Mouse (Mus musculus): ENCODE data around the gene Pmf1. TPM values are rescaled to one million over a fixed set of nuclear protein-coding genes. Genes with fewer than 3 reads are reported as not detected.
"Not testable (repeated sequence)": the region's sequence is repeated elsewhere in the genome, so short reads cannot be mapped to it uniquely, and the experiment has no call there.

Pmf1 gene
- polyA plus RNA-seq, 1 experiment from 2014 or later, result 118 TPM

DNA sequence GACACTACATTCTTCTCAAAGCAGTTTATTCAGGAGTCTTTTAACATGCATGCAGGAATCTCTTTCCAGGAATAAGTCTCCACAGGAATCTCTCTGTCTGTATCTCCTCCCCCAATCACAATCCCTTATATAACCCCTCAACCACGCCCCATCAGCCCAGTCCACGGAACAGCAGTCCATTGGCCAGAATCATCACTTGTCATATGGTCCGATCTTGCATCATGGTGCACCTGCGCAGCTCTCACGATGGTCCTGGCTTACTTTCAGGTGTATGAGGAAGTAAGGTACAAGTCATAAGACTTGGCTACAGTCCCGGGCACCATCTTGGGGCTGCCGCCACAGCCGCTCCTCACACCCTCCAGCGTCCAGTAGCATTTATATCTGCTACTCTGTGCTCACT is 37.5 kb downstream of the Pmf1 start, which contains the start of gene Bglap3:
Bglap3 (minus strand) TSS at position 101 of the 400 bp plus-strand sequence.
- H3K4me1 ChIP-seq (ENCODE audit: control insufficient read depth, insufficient read depth, low read length); H3K9ac ChIP-seq (ENCODE audit: low read depth, low read length); H3K4me3 ChIP-seq (ENCODE audit: low read depth, low read length); ATAC-seq (replicated peaks; ENCODE audit: insufficient number of reproducible peaks, low FRiP score, low TSS enrichment); H3K4me2 ChIP-seq; H3K36me3 ChIP-seq (ENCODE audit: control insufficient read depth, insufficient read depth, low read length); H3K27me3 ChIP-seq (ENCODE audit: control insufficient read depth, insufficient read depth, low read length); H3K27ac ChIP-seq (ENCODE audit: low read depth, low read length); H3K9me3 ChIP-seq (replicated peaks; ENCODE audit: control insufficient read depth, low read length): not testable (repeated sequence)
- WGBS (ENCODE audit: insufficient replicate concordance), result 88% methylated on average over 9 of the region's 9 CpGs

DNA sequence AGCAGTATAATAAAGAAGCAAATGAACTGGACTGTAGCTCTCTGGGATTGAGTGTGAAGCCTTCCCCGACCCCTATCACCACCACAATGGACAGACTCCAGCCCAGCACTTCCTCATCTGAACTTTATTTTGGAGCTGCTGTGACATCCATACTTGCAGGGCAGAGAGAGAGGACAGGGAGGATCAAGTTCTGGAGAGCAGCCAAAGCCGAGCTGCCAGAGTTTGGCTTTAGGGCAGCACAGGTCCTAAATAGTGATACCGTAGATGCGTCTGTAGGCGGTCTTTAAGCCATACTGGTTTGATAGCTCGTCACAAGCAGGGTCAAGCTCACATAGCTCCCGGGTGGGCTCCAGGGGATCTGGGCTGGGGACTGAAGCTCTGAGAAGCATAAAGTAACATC is 41.6 kb downstream of the Pmf1 start:
- not testable (repeated sequence) for ATAC-seq (replicated peaks; ENCODE audit: insufficient number of reproducible peaks, low FRiP score, low TSS enrichment); H3K27ac ChIP-seq (ENCODE audit: low read depth, low read length); H3K9ac ChIP-seq (ENCODE audit: low read depth, low read length); H3K36me3 ChIP-seq (ENCODE audit: control insufficient read depth, insufficient read depth, low read length); H3K4me3 ChIP-seq (ENCODE audit: low read depth, low read length); H3K9me3 ChIP-seq (replicated peaks; ENCODE audit: control insufficient read depth, low read length); H3K4me2 ChIP-seq
- peaks cover 12% of the 10 kb centered on the region for H3K4me1 ChIP-seq (ENCODE audit: control insufficient read depth, insufficient read depth, low read length)
- WGBS (ENCODE audit: insufficient replicate concordance), result 83% methylated on average over 7 of the region's 7 CpGs
- peaks cover 19% of the 10 kb centered on the region for H3K27me3 ChIP-seq (ENCODE audit: control insufficient read depth, insufficient read depth, low read length)

DNA sequence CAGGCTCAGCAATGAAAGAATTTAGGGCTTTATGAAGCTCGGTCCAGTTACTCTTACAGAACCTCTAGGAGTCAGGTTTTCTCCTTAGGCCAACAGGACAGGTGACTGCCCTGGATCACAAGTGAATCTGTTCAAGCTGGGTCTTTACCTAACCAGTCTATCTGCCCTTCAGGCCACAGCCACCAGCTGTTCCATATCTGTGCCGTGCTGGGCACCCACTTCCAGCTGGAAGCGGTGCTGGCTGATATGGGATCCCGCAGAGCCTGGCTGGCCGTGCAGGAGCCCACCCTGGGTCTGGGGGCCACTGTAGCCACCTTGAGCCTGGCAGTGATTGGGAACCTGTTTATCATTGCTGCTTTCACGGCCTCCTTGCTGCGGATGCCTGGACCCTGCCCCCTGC is 42.6 kb downstream of the Pmf1 start:
- not testable (repeated sequence) for H3K4me3 ChIP-seq (ENCODE audit: low read depth, low read length); H3K27ac ChIP-seq (ENCODE audit: low read depth, low read length); H3K9ac ChIP-seq (ENCODE audit: low read depth, low read length); H3K9me3 ChIP-seq (replicated peaks; ENCODE audit: control insufficient read depth, low read length); H3K4me2 ChIP-seq; ATAC-seq (replicated peaks; ENCODE audit: insufficient number of reproducible peaks, low FRiP score, low TSS enrichment); H3K36me3 ChIP-seq (ENCODE audit: control insufficient read depth, insufficient read depth, low read length)
- Histone ChIP-seq H3K4me1 (ENCODE audit: control insufficient read depth, insufficient read depth, low read length) (peaks cover 13% of the 10 kb centered on the region), H3K27me3 (ENCODE audit: control insufficient read depth, insufficient read depth, low read length) (peaks cover 19% of the 10 kb centered on the region)
- 41% methylated on average over 3 of the region's 7 CpGs for WGBS (ENCODE audit: insufficient replicate concordance)

DNA sequence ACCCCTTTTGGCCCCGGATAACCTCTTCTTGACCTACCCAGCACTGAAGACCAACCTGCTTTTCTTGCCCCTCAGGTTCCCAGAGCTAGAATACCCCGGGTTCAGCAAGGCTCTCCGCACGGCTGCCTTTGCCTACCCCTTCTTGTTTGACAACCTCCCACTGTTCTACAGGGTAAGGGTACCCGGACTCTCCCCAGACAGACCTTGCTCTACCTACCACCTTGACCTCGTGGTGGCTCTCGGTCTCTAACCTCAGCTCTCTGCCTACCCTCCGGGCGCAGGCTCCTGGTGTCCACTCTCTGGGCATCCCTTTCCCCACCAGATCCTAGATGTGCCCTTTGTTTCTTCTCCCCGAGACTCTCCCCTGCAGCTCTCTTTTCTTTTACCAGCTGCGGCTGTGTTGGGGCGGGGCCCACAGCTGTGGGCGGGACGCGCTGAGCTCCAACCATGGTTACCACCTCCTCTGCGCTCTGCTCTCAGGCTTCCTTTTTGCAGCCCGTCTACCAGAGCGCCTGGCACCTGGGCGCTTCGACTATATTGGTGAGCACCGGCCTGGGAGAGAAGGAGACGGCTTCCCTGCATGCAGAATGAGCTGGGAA is 43.2 kb downstream of the Pmf1 start:
- peaks cover 19% of the 10 kb centered on the region for H3K27me3 ChIP-seq (ENCODE audit: control insufficient read depth, insufficient read depth, low read length)
- peak overlapping the region; percentile 51 for H3K4me2 ChIP-seq
- not testable (repeated sequence) for H3K36me3 ChIP-seq (ENCODE audit: control insufficient read depth, insufficient read depth, low read length); H3K9me3 ChIP-seq (replicated peaks; ENCODE audit: control insufficient read depth, low read length); H3K27ac ChIP-seq (ENCODE audit: low read depth, low read length); H3K9ac ChIP-seq (ENCODE audit: low read depth, low read length)
- peaks cover 13% of the 10 kb centered on the region for H3K4me1 ChIP-seq (ENCODE audit: control insufficient read depth, insufficient read depth, low read length)
- H3K4me3 ChIP-seq (ENCODE audit: low read depth, low read length), result 0 out of 2 replicates have a peak overlapping the region, but pooled peaks have one; percentile 10
- 6% methylated on average over 16 of the region's 22 CpGs for WGBS (ENCODE audit: insufficient replicate concordance)
- ATAC-seq (replicated peaks; ENCODE audit: insufficient number of reproducible peaks, low FRiP score, low TSS enrichment), result peak; percentile 41; the same call in 1 of the 2 replicates

DNA sequence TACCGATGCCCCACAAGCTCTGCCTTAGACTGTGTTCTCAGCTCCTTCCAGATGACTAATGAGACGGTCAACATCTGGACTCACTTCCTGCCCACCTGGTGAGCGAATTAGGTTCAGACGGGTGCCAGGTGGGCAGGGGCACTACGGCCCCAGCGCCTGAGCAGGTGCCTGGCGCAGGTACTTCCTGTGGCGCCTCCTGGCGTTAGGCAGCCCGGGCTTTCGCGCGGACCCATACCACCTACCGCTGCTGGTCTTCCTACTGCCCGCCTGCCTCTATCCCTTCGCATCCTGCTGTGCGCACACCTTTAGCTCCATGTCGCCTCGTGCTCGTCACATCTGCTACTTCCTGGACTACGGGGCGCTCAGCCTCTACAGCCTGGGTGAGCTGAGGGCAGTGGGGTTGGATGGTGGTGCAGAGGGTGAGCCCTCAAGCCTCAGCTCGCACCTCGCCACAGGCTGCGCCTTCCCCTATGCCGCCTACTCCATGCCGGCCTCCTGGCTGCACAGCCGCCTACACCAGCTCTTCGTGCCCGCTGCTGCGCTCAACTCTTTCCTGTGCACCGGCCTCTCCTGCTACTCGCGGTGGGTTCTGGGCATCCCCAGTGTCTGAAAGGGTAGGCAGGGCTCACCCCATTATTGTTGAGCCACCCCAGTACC is 44.3 kb downstream of the Pmf1 start:
- Histone ChIP-seq H3K9ac (ENCODE audit: low read depth, low read length) (no peak overlapping the region), H3K27ac (ENCODE audit: low read depth, low read length) (no peak overlapping the region), H3K4me2 (no peak overlapping the region), H3K36me3 (ENCODE audit: control insufficient read depth, insufficient read depth, low read length) (peaks cover 11% of the 10 kb centered on the region), H3K4me3 (ENCODE audit: low read depth, low read length) (no peak overlapping the region), H3K4me1 (ENCODE audit: control insufficient read depth, insufficient read depth, low read length) (peaks cover 13% of the 10 kb centered on the region), H3K27me3 (ENCODE audit: control insufficient read depth, insufficient read depth, low read length) (peaks cover 19% of the 10 kb centered on the region), H3K9me3 (replicated peaks; ENCODE audit: control insufficient read depth, low read length) (no peaks in the 10 kb centered on the region)
- no peak for ATAC-seq (replicated peaks; ENCODE audit: insufficient number of reproducible peaks, low FRiP score, low TSS enrichment)
- 34% methylated on average over 34 of the region's 34 CpGs for whole genome bisulfite sequencing (ENCODE audit: insufficient replicate concordance)

DNA sequence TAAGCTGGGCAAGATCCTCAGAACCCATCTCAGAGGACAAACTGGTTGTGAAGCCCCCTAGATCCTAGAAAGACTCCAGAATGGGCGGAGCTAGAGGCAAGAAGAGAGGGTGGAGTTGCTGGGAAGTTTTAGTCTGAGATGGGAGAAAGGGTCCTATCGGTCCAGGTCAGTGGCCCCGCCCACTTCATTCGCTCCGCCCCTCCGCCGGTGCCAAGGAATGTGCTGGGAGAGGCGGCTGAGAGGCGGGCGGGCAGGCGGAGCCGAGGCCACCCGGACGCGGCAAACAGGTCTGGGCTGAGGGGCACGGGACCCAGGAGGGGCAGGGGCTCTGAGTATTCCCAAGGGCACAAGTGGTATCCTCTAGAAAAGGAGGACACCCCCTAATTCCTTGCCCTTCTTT is 45.8 kb downstream of the Pmf1 start, which contains the start of gene Paqr6:
Paqr6 (plus strand) TSS at position 248 of the 400 bp plus-strand sequence.
- H3K4me1 ChIP-seq (ENCODE audit: control insufficient read depth, insufficient read depth, low read length), result peaks cover 21% of the 10 kb centered on the region
- WGBS (ENCODE audit: insufficient replicate concordance), result under 1% methylated on average over 16 of the region's 16 CpGs
- ATAC-seq (replicated peaks; ENCODE audit: insufficient number of reproducible peaks, low FRiP score, low TSS enrichment), result peak; percentile 28
- H3K4me3 ChIP-seq (ENCODE audit: low read depth, low read length), result peak within 1 kb of the TSS; percentile 27
- H3K27ac ChIP-seq (ENCODE audit: low read depth, low read length), result peak within 1 kb of the TSS; percentile 73
- H3K9ac ChIP-seq (ENCODE audit: low read depth, low read length), result 0 out of 2 replicates have a peak within 1 kb of the TSS, but pooled peaks have one; percentile 28
- H3K27me3 ChIP-seq (ENCODE audit: control insufficient read depth, insufficient read depth, low read length), result peaks cover 19% of the 10 kb centered on the region
- H3K4me2 ChIP-seq, result peak within 1 kb of the TSS; percentile 60
- no peaks in the 10 kb centered on the region for H3K9me3 ChIP-seq (replicated peaks; ENCODE audit: control insufficient read depth, low read length)
- H3K36me3 ChIP-seq (ENCODE audit: control insufficient read depth, insufficient read depth, low read length), result peaks cover 24% of the 10 kb centered on the region

DNA sequence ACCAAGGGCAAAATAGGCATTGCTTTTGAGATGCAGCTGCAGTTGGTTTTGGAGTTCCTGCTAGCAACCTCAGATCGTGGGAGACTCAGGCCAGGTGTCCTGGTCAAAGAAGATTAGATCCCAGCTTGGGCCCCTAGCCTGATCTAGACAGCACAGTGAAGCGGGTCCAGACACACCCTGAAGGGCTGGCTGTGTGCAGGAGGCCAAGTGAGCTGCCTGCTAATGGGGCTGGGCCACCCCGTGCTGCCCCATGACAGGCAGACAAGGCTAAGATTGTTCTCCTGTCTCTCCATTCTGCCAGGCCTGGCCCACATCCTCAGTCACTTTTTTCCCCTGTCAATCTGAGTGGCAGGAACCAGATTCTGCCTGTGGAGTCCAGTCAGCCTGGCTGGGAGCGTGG is 46.4 kb downstream of the Pmf1 start:
- 38% methylated on average over 4 of the region's 4 CpGs for WGBS (ENCODE audit: insufficient replicate concordance)
- Histone ChIP-seq H3K9me3 (replicated peaks; ENCODE audit: control insufficient read depth, low read length) (no peaks in the 10 kb centered on the region), H3K4me2 (peak overlapping the region; percentile 60), H3K9ac (ENCODE audit: low read depth, low read length) (no peak overlapping the region), H3K4me1 (ENCODE audit: control insufficient read depth, insufficient read depth, low read length) (peaks cover 22% of the 10 kb centered on the region), H3K4me3 (ENCODE audit: low read depth, low read length) (no peak overlapping the region), H3K27me3 (ENCODE audit: control insufficient read depth, insufficient read depth, low read length) (peaks cover 19% of the 10 kb centered on the region), H3K27ac (ENCODE audit: low read depth, low read length) (peak overlapping the region; percentile 73), H3K36me3 (ENCODE audit: control insufficient read depth, insufficient read depth, low read length) (peaks cover 29% of the 10 kb centered on the region)
- peak; percentile 60; the same call in 1 of the 2 replicates for ATAC-seq (replicated peaks; ENCODE audit: insufficient number of reproducible peaks, low FRiP score, low TSS enrichment)

DNA sequence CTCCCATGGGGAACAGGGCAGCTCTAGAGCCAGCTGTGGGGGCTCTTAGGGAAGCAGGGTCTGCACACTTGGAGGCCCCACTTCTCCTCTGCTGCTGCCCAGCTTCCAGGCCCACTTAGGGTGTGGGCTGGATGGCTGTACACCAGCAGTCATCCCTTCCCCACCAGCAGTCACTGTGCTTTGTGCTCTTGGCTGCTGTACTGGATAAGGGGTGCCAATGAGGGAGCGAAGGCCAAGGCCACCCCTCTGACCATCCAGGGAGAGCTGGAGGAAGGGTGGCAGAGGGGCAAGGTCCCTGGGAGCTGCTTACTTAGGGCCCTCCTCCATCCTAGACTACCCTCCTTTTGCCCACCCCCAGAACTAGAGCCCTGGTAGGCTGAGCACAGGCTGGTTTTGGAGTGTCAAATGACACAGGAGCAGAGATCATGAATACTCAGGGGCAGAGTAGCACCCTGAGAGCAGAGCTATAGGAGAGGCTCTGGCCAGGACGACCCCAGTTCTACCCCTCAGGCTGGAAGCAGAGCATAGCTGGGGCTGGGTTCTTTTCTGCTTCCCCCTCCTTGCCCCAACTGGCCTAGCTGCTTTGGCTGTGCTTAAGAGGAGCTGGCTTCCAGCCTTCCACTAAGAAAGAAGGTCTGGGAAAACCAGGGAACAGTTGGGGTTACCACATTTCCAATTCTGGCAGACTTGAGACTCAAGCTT is 48.4 kb downstream of the Pmf1 start:
- Histone ChIP-seq H3K4me3 (ENCODE audit: low read depth, low read length) (no peak overlapping the region), H3K9me3 (replicated peaks; ENCODE audit: control insufficient read depth, low read length) (no peaks in the 10 kb centered on the region), H3K4me1 (ENCODE audit: control insufficient read depth, insufficient read depth, low read length) (peaks cover 22% of the 10 kb centered on the region), H3K36me3 (ENCODE audit: control insufficient read depth, insufficient read depth, low read length) (peaks cover 39% of the 10 kb centered on the region), H3K27me3 (ENCODE audit: control insufficient read depth, insufficient read depth, low read length) (peaks cover 19% of the 10 kb centered on the region), H3K4me2 (no peak overlapping the region), H3K27ac (ENCODE audit: low read depth, low read length) (no peak overlapping the region), H3K9ac (ENCODE audit: low read depth, low read length) (no peak overlapping the region)
- no peak for ATAC-seq (replicated peaks; ENCODE audit: insufficient number of reproducible peaks, low FRiP score, low TSS enrichment)
- WGBS (ENCODE audit: insufficient replicate concordance), result 93% methylated on average over 2 of the region's 2 CpGs
